Mouse (Mus musculus) spleen, adult 2 months (tissue): ENCODE data around the gene Cftr.

Experiments
- CTCF ChIP-seq: fragments of 200-500 bp; IDR thresholded peaks from 2 replicates; pipeline ENCODE4 v1.5.1; 2011; ENCODE audit warnings: mild to moderate bottlenecking, inconsistent platforms; ENCODE audit not compliant: insufficient read depth, insufficient read length, insufficient replicate concordance; ENCODE audit errors: extremely low read depth
- POLR2A ChIP-seq: fragments of 200-500 bp; IDR thresholded peaks from 2 replicates; pipeline ENCODE4 v1.6.1; 2011; ENCODE audit warnings: low read depth, low read length, inconsistent platforms

GRCm38 (mm10) chr6:18177509-18177908 is 7.0 kb downstream of the Cftr start:
- no peak for TF ChIP-seq CTCF
- TF ChIP-seq POLR2A = no peak
